Mouse (Mus musculus): ENCODE measurements around the gene Gna11. TPM values are rescaled to one million over a fixed set of nuclear protein-coding genes. Genes with fewer than 3 reads are reported as not detected.

Gene Gna11
- total and polyA plus RNA-seq, 3 experiments: 46.6 to 68.0 (median 53.5) TPM

GRCm38 (mm10) chr10:81505016-81505664 lies 39.9 kb downstream of the Gna11 start:
- H3K4me1 ChIP-seq (ENCODE audit: control insufficient read depth, insufficient read depth, low read length): peaks cover 1% of the 10 kb centered on the region; the same call in 1 of the 2 replicates
- no peak for DNase-seq
- H3K79me2 ChIP-seq (replicated peaks; ENCODE audit: control insufficient read depth, insufficient read depth, low read length): no peaks in the 10 kb centered on the region
- intact Hi-C loops (cut with DNase I): no loop called here
- no peaks in the 10 kb centered on the region for H3K27me3 ChIP-seq (ENCODE audit: control insufficient read depth, insufficient read depth, low read length)
- H3K27ac ChIP-seq: no peak overlapping the region
- TF ChIP-seq POLR2A (IDR thresholded peaks at IDR 0.05; ENCODE audit: insufficient read depth, low read depth, low read length): no peak
- no peak for TF ChIP-seq CTCF (IDR thresholded peaks at IDR 0.05)
- TF ChIP-seq EP300 (IDR thresholded peaks at IDR 0.05; ENCODE audit: insufficient read depth, low read depth, low read length): no peak
- no peaks in the 10 kb centered on the region for H3K36me3 ChIP-seq (ENCODE audit: control insufficient read depth, insufficient read depth, low read length)
- H3K4me3 ChIP-seq: no peak overlapping the region
- 69% methylated on average over 15 of the region's 15 CpGs for WGBS
- H3K9ac ChIP-seq (ENCODE audit: low read depth, low read length): no peak overlapping the region

- Histone ChIP-seq H3K36me3 (ENCODE audit: control insufficient read depth, insufficient read depth, low read length) (no peaks in the 10 kb centered on the region), H3K4me1 (ENCODE audit: control insufficient read depth, insufficient read depth, low read length) (peaks cover 1% of the 10 kb centered on the region; the same call in 1 of the 2 replicates), H3K9ac (ENCODE audit: low read depth, low read length) (peak overlapping the region; percentile 65), H3K27ac (no peak overlapping the region), H3K79me2 (replicated peaks; ENCODE audit: control insufficient read depth, insufficient read depth, low read length) (no peaks in the 10 kb centered on the region), H3K4me3 (peak overlapping the region; percentile 50), H3K27me3 (ENCODE audit: control insufficient read depth, insufficient read depth, low read length) (no peaks in the 10 kb centered on the region)
- TF ChIP-seq POLR2A (IDR thresholded peaks at IDR 0.05; ENCODE audit: insufficient read depth, low read depth, low read length): no peak
- peak; percentile 68; the same call in 1 of the 2 replicates for TF ChIP-seq EP300 (IDR thresholded peaks at IDR 0.05; ENCODE audit: insufficient read depth, low read depth, low read length)
- TF ChIP-seq CTCF (IDR thresholded peaks at IDR 0.05): no peak
- WGBS: 13% methylated on average over 36 of the region's 36 CpGs
- peak; percentile 85 to 96 for DNase-seq
- intact Hi-C loops (cut with DNase I): loop anchor here (1.0 to 5.0 kb wide), 3 partner anchors 24 to 670 kb away; no protein-coding TSS in a partner anchor
Measured at GRCm38 (mm10) chr10:81502658-81503057, 42.3 kb downstream of the Gna11 start.

- DNase-seq: no peak
- Histone ChIP-seq H3K4me1 (ENCODE audit: control insufficient read depth, insufficient read depth, low read length) (peaks cover 1% of the 10 kb centered on the region; the same call in 1 of the 2 replicates), H3K36me3 (ENCODE audit: control insufficient read depth, insufficient read depth, low read length) (no peaks in the 10 kb centered on the region), H3K79me2 (replicated peaks; ENCODE audit: control insufficient read depth, insufficient read depth, low read length) (no peaks in the 10 kb centered on the region), H3K27me3 (ENCODE audit: control insufficient read depth, insufficient read depth, low read length) (no peaks in the 10 kb centered on the region), H3K4me3 (no peak overlapping the region), H3K9ac (ENCODE audit: low read depth, low read length) (no peak overlapping the region), H3K27ac (no peak overlapping the region)
- 86% methylated on average over 5 of the region's 5 CpGs for WGBS
- TF ChIP-seq CTCF (IDR thresholded peaks at IDR 0.05) (no peak), EP300 (IDR thresholded peaks at IDR 0.05; ENCODE audit: insufficient read depth, low read depth, low read length) (no peak), POLR2A (IDR thresholded peaks at IDR 0.05; ENCODE audit: insufficient read depth, low read depth, low read length) (no peak)
- intact Hi-C loops (cut with DNase I): loop anchor here (1.0 to 5.0 kb wide), 4 partner anchors 24 to 670 kb away; no protein-coding TSS in a partner anchor
Measured at GRCm38 (mm10) chr10:81501863-81502262, 43.1 kb downstream of the Gna11 start.

GRCm38 (mm10) chr10:81500032-81500431 lies 45.0 kb downstream of the Gna11 start, which contains the start of gene S1pr4:
TSS of gene S1pr4 (minus strand) at chr10:81500132.
- peak within 1 kb of the TSS; percentile 79 for H3K27ac ChIP-seq
- intact Hi-C loops (cut with DNase I): loop anchor here (2.0 to 5.0 kb wide), 2 partner anchors 105 to 672 kb away; no protein-coding TSS in a partner anchor
- peak within 1 kb of the TSS; percentile 70 for H3K9ac ChIP-seq (ENCODE audit: low read depth, low read length)
- no peaks in the 10 kb centered on the region for H3K27me3 ChIP-seq (ENCODE audit: control insufficient read depth, insufficient read depth, low read length)
- TF ChIP-seq CTCF (IDR thresholded peaks at IDR 0.05) (no peak), POLR2A (IDR thresholded peaks at IDR 0.05; ENCODE audit: insufficient read depth, low read depth, low read length) (no peak), EP300 (IDR thresholded peaks at IDR 0.05; ENCODE audit: insufficient read depth, low read depth, low read length) (no peak)
- no peaks in the 10 kb centered on the region for H3K36me3 ChIP-seq (ENCODE audit: control insufficient read depth, insufficient read depth, low read length)
- 74% methylated on average over 3 of the region's 3 CpGs for WGBS
- H3K79me2 ChIP-seq (replicated peaks; ENCODE audit: control insufficient read depth, insufficient read depth, low read length): peaks cover 4% of the 10 kb centered on the region
- peak within 1 kb of the TSS; percentile 24 for H3K4me3 ChIP-seq
- no peak for DNase-seq
- H3K4me1 ChIP-seq (ENCODE audit: control insufficient read depth, insufficient read depth, low read length): peaks cover 3% of the 10 kb centered on the region

- H3K27me3 ChIP-seq (ENCODE audit: control insufficient read depth, insufficient read depth, low read length): no peaks in the 10 kb centered on the region
- no peaks in the 10 kb centered on the region for H3K36me3 ChIP-seq (ENCODE audit: control insufficient read depth, insufficient read depth, low read length)
- H3K9ac ChIP-seq (ENCODE audit: low read depth, low read length): peak overlapping the region; percentile 70
- WGBS: 54% methylated on average over 23 of the region's 23 CpGs
- intact Hi-C loops (cut with DNase I): loop anchor here (10.0 kb wide), 1 partner anchor 595 kb away; the partner anchor contains the start of gene Timm13
- TF ChIP-seq POLR2A (IDR thresholded peaks at IDR 0.05; ENCODE audit: insufficient read depth, low read depth, low read length) (no peak), EP300 (IDR thresholded peaks at IDR 0.05; ENCODE audit: insufficient read depth, low read depth, low read length) (0 out of 2 replicates have a peak, but pooled peaks have one; percentile 32)
- H3K4me1 ChIP-seq (ENCODE audit: control insufficient read depth, insufficient read depth, low read length): peaks cover 4% of the 10 kb centered on the region
- DNase-seq: peak; percentile 53 to 79
- peak overlapping the region; percentile 24 for H3K4me3 ChIP-seq
- H3K79me2 ChIP-seq (replicated peaks; ENCODE audit: control insufficient read depth, insufficient read depth, low read length): peaks cover 4% of the 10 kb centered on the region
- peak overlapping the region; percentile 79 for H3K27ac ChIP-seq
Measured at GRCm38 (mm10) chr10:81499250-81499901, 45.6 kb downstream of the Gna11 start.

Measured in heart, adult 2 months (tissue).